Mouse (Mus musculus) megakaryocyte progenitor cell, adult 5-6 weeks (primary cell): ENCODE results near the gene Ppan. TPM values are rescaled to one million over a fixed set of nuclear protein-coding genes. Genes with fewer than 3 reads are reported as not detected.

Experiments used
- ATAC-seq: replicated peaks from 2 replicates; pipeline ENCODE4 v1.8.0; 2016; ENCODE audit warnings: mild to moderate bottlenecking, moderate TSS enrichment, inconsistent platforms; ENCODE audit not compliant: poor library complexity
- total RNA-seq, 2 experiments: library from RNA; stranded (forward) in 1 of 2; stranded (reverse) in 1 of 2; fragments of 157-497, 149-512 nt in 1 of 2; fragments of 200-1000 nt in 1 of 2; gene quantifications; 2 replicates each; pipeline versions ENCODE4 v1.2.3 to v1.2.4; 2015 to 2017

Gene Ppan
- total RNA-seq (2015) (46.8 and 49.6 TPM in 2 replicates), total RNA-seq (2017) (147 and 151 TPM in 2 replicates)

GRCm38 (mm10) chr9:20887704-20888385 is at the start of gene Ppan:
TSS of gene Ppan (plus strand) at chr9:20888175.
- ATAC-seq, result peak; percentile 87

- no peak for ATAC-seq
Measured at GRCm38 (mm10) chr9:20838931-20839330, 49.0 kb upstream of the Ppan start.

- no peak for ATAC-seq
Measured at GRCm38 (mm10) chr9:20842211-20842610, 45.8 kb upstream of the Ppan start.

- ATAC-seq, result peak; percentile 44; the same call in 1 of the 2 replicates
Measured at GRCm38 (mm10) chr9:20842670-20843069, 45.3 kb upstream of the Ppan start.

GRCm38 (mm10) chr9:20850179-20850578 is 37.8 kb upstream of the Ppan start:
- ATAC-seq, result no peak; the same call in 1 of the 2 replicates

- peak; percentile 99 for ATAC-seq
Measured at GRCm38 (mm10) chr9:20857131-20857530, 30.8 kb upstream of the Ppan start.

GRCm38 (mm10) chr9:20859926-20860325 is 28.0 kb upstream of the Ppan start:
- ATAC-seq, result peak; percentile 32; the same call in 1 of the 2 replicates

- peak; percentile 61 for ATAC-seq
Measured at GRCm38 (mm10) chr9:20861821-20862220, 26.2 kb upstream of the Ppan start.

GRCm38 (mm10) chr9:20862225-20862624 is 25.8 kb upstream of the Ppan start:
- no peak for ATAC-seq

GRCm38 (mm10) chr9:20866879-20867278 is 21.1 kb upstream of the Ppan start:
- no peak for ATAC-seq

GRCm38 (mm10) chr9:20868448-20869001 is 19.4 kb upstream of the Ppan start, which contains the start of gene A230050P20Rik:
TSS of gene A230050P20Rik (plus strand) at chr9:20868642.
- peak; percentile 74 for ATAC-seq

- peak; percentile 64 for ATAC-seq
Measured at GRCm38 (mm10) chr9:20869246-20869645, 18.7 kb upstream of the Ppan start.

- 0 out of 2 replicates have a peak, but pooled peaks have one; percentile 32 for ATAC-seq
Measured at GRCm38 (mm10) chr9:20870211-20871173, 17.5 kb upstream of the Ppan start.

GRCm38 (mm10) chr9:20872991-20873390 is 15.0 kb upstream of the Ppan start:
- ATAC-seq, result no peak

- ATAC-seq, result no peak
Measured at GRCm38 (mm10) chr9:20873521-20873920, 14.5 kb upstream of the Ppan start.

GRCm38 (mm10) chr9:20875021-20875790 is 12.8 kb upstream of the Ppan start:
- no peak for ATAC-seq

GRCm38 (mm10) chr9:20876318-20877117 is 11.5 kb upstream of the Ppan start:
- ATAC-seq, result no peak

GRCm38 (mm10) chr9:20877118-20878040 is 10.6 kb upstream of the Ppan start:
- ATAC-seq, result no peak
